Mouse (Mus musculus): ENCODE results near the gene Celf2.

- TF ChIP-seq POLR2A (IDR thresholded peaks at IDR 0.05; ENCODE audit: low read depth, low read length) (no peak), CTCF (IDR thresholded peaks at IDR 0.05; ENCODE audit: extremely low read depth, insufficient read length, insufficient replicate concordance, low read depth, low read length) (no peak)
Measured at GRCm38 (mm10) chr2:7031389-7031788, 478.0 kb downstream of the Celf2 start.
